Mouse (Mus musculus) erythroblast, adult 5-6 weeks (primary cell): ENCODE measurements around the gene Msln. TPM values are rescaled to one million over a fixed set of nuclear protein-coding genes. Genes with fewer than 3 reads are reported as not detected.
"Not testable (repeated sequence)": the region's sequence is repeated elsewhere in the genome, so short reads cannot be mapped to it uniquely, and the experiment has no call there.

Source experiments
- ATAC-seq: replicated peaks from 2 replicates; pipeline ENCODE4 v1.8.0; 2016; ENCODE audit warnings: moderate number of reproducible peaks, mild to moderate bottlenecking, moderate TSS enrichment, inconsistent platforms; ENCODE audit not compliant: poor library complexity, low FRiP score, severe bottlenecking
- total RNA-seq, 2 experiments: library from RNA; stranded (forward) in 1 of 2; stranded (reverse) in 1 of 2; fragments of 150-400 nt in 1 of 2; fragments of 200-764, 138-1000 nt in 1 of 2; gene quantifications; 2 replicates each; pipeline versions ENCODE4 v1.2.3 to v1.2.4; 2015 to 2017; ENCODE audit warnings: low replicate concordance in 2 of 2

Msln gene
- total RNA-seq, 2 experiments from 2014 or later: not detected

DNA sequence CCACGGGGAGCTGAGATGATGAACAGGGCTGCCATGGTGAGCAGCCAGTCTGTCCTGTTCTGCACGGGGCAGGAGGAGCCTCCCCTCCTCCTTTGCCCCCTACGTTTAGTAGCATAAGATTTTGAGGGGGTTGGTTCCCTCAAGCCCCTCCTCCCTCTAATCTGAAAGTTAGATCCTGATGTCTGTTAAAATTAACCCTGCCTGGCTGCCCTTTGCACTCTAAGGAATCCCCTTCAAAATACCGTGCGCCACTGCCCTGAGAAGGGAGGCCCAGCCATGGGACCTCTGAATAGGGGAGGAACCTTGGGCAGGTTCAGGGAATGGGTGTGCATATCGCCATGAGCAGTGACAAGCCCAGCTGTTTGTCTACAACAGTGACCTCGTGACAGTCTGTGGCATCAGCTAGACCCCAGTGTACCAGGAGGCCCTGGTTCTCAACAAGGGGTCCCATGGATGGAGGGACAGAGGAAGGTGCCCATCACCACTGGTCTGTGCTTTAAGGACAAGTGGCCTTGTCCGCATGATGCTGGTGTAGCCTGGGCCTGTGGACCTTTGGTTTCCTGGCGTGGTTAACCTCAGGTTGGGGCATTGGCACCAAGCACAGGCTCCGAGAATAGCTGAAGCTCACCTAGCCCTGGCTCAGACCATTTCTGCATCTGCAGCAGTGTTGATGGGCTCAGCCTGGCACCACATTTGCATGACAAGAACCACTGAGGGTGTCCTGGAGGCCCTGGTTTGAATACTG lies 21.3 kb upstream of the Msln start:
- no peak for ATAC-seq

DNA sequence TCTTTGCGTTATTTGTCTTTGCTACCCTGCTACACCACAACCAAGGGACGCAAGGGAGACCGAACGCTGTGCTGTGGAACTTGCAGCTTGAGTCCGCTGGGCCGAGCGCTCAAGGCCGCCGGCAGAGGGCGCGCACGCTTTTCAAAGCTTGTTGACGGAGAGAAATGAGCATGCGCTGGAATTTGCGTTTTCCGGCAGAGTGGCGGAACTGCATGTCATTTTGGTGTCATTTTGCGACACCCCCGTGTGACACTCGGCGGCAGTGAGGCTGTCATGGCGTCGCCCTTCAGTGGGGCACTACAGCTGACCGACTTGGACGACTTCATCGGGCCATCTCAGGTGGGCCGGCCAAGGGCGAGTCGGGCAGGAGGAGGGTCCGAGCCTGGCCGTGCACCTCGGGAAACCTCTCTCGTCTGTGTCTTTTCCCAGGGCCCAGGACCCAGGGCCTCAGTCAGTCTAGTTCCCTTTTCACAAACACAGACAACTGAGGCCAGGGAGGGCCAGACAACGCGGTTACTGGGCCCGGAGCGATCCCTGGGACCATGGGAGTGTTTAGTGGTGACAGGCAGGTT lies 19.5 kb upstream of the Msln start, which contains the start of gene Narfl:
Gene Narfl, plus strand, starts transcription at position 228 of the 572 bp plus-strand sequence.
- ATAC-seq: peak; percentile 97

DNA sequence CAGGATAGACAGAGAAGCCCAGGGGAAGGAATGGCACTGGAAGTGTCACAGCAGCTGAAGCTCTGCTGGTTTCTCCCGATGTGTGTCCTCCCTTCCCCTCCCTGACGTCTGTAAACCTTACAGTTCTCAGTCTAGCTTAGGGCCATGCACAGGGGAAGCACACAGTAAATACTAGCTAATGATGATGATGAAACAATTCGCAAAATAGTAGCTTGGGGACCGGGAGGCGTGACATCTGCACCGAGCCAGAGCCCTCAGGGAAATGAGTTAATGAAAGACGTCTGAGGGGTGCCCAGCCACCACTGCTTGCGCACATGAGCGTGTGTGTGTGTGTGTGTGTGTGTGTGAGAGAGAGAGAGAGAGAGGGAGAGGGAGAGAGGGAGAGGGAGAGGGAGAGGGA lies 15.2 kb upstream of the Msln start:
- no peak for ATAC-seq

DNA sequence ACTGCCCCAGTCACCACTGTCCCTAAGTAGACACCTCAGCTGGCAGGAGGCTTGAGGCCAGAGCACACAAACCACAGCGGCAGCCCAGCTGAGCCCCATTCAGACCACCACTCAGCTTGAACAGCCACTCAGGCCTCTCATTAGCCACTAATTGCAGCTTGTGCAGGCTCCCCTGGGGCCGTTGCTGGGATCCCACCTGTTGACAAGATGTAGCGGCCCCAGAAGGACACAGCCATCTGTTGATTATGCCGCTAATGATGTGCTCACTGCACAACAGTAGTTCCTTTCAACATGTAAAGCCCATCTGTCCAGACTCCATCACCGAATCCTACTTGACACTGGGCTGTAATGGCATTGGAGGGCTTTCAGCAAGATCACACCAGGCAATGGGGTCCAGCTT lies 11.7 kb upstream of the Msln start:
- ATAC-seq: no peak

DNA sequence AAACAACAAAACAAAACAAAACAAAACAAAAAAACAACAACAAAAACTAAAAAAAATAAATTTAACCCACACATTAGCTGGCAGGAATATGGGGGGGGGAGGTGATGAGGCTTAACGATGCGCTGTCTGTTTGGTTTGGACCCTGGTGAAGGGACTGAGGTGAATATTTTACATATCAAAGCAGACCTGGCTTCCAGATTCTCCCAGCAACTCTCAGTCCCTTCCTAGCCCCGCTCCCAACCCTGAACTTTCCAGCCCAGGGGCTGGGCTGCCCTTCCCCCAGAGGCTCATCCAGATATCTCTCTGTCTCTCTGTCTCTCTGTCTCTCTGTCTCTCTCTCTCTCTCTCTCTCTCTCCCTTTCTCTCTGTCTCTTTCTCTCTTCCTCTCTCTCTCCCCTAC lies 8.4 kb upstream of the Msln start:
- ATAC-seq: no peak

DNA sequence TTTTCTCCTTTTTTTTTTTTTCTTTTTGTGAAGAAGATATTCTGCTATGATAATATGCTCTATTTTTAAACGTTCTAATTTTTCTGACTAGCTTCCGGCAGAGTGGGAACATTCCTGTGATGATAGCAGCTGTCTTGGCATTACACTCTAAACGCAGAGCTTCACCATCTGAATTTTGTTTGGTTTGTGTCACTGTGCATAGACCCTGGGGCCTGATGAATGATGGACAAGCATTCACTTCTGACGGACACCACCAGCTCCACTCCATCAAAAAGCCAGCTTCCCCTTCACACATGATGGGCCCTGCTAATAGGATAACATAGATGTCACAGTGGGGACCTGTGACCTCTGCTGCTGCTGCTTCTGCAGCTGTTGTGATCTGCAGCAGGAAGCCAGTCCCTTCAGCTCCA lies 7.4 kb upstream of the Msln start:
- ATAC-seq: no peak

DNA sequence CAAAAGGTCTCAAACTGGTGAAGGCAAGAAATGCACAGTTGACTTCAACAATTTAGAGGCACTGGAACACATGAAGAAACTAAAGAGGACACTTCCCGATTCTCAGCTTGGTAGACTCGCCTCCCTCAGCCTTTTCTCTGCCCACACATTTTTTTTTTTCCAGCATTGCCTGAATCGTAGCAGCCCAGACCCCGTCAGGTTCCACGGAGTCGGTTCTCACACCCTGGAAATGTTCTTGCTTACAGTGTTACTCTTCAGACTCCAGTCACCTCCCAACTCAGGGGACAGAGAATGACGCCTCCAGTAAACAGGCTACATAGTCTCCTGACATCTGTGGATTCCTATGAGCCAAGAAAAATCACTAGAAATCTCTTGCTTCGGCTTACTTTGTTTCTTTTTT lies 6.0 kb upstream of the Msln start:
- no peak for ATAC-seq

DNA sequence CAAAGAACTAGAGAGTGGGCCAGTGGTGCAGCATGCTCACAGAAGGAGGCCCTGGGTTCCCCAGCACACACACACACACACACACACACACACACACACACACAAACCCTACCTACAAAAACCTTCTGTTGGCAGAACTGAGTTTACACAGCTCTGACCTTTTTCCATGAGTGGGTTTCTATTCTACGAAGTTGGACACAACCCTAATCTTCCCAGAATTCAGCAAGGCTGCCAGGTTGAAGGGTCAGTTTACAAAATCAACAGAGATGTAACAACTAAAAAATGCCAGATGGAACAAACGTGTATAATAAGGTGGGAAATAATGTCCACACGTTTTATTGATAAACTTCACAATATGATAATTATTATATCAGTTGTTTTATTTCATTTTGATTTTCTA lies 3.5 kb upstream of the Msln start:
- no peak for ATAC-seq

DNA sequence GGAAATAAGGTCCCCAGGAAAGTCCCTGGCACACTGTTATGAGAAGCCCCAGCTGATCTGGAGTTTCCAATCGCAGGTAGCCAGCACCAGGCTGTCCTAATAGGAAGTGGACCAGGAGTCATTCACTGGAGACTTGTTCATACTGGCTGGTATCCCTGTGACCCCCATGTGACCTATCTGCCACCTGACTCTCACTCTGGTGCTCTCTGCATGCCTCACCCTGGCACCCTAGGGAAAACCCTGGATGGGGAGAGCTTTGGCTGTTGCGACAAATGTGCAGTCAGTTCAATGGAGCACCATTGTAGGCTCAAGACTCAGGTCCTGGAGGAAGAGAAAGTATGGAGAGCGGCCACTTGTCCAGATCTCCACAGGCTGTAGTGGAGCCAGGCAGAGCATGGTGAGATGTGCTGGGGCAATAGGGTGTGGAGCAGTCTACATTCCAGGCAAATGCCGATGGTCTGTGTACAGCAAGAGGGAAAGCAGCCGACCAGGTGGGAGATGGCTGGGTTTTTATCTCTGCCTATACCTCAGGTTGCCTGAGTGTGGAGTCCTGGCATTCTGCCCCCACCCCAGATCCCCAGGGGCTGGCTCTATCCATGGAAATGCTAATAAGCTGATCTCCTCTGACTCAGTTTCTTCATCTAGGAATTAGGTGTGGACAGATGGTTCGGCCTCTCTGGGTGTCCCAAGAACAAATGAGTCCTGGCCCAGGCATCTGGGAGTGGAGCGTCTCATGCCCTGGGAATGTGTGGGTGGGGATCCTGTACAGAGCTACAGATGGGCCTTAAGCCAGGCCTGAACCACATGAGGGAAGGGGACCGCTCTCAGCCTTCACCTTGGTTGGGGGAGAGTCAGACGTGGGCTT lies 2.4 kb upstream of the Msln start:
- no peak for ATAC-seq

DNA sequence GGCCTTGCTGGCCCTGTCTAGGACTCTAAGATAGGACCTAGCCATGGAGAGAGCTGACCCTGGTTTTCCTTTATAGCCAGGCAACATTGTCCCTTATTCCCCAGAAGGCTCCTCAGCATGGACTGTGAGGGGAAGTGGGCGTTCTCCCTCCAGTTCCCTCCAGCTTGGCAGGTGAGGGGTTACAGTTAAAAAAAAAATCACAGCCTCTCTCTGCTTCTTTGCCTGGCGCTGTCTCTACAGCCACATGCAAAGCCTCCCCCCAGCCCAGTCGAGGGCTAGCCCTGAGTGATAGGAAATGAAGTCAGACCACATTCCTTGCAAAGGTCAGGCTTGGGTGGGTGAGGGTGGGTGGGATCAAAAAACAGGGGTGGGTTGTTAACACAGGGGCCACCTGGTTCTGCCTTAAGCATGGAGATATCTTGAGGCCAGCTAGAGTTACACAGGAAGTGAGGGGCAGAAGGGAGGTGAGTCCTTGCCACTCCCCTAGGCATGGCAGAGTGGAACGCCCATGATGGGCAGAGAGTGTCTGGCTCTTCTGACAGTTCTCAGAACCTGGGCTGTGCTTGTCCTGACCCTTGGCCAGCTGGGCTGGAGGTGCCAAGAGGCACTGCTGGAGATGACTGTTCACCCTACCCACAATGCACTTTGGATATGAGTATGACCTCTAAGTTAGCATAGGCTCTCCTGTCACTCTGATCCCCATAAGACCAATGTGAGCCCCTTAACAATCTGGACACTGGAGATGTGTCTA lies 1.6 kb upstream of the Msln start:
- no peak for ATAC-seq

DNA sequence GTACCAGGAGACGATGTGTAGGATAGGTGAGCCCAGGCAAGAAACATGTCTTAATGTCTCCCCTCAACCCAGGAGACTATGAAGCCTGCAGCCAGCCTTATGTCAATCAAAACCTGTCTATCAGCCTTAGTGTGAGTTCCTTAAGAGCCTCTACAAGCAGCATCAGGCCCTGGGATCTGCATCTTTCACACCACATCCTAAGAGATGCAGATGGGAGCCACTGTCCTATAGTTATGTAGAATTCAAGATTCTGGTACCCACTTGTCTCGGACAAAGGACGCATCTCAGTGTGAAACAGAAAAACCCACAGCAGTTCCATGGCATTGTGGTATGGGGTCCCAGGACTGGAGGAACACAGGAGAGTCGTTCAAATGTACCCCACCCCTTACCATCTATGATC lies 908 bp upstream of the Msln start:
- no peak for ATAC-seq

DNA sequence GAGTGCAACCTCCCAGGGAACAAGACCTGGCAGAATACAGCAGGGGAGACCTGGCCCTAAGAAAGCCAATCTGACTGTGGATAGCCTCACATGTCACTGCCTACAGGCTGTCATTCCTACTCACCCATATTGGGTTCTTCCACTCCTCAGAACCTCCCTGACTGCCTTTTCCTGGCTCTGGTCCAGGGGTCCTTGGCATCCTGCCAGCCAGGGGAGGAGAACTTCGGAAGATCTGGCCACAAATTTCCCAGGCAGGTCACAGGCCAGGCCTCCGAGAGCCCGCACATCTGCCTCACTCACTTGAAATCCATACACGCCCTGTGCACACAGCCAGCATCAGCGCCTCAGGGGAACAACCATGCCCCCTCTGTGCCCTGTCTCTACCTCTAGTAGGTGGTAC lies 2.7 kb downstream of the Msln start:
- ATAC-seq: no peak

DNA sequence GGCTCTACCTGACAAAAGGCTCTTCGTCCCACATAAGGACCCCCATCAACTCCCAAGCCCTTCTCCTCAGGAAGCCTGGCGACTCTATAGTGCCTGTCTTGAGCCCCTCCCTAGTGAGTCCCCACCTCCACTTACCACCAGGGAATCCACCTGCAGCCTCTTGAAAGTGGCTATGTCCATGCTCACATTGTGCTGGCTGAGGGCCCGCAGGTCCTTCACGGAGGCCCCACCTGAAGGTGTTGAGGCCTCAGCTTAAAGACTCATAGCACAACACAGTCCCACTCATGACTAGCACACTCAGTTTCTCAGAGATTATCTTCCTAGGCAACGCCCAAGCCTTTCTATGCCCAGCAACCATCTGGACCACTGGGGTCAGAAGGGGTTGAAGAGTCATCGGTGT lies 4.9 kb downstream of the Msln start:
- ATAC-seq: no peak

DNA sequence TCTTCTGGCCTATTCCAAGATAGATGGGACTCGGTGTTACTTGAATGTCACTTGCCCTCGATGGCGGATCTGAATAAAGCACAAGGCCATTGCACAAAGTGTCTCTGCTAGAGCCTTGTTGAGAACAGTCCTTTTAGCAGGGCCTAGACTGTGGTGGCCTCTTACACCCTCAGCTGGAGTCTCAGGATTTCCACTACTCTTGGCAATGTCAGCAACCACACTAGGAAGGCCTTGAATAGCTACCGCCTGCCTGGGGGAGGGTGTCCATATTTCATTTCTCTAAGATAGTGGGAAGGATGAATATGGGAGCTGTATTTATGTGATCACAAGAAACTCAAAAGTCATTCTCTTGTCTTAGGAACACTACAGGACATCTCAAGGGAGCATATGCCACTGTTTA lies 5.9 kb downstream of the Msln start:
- ATAC-seq: no peak

DNA sequence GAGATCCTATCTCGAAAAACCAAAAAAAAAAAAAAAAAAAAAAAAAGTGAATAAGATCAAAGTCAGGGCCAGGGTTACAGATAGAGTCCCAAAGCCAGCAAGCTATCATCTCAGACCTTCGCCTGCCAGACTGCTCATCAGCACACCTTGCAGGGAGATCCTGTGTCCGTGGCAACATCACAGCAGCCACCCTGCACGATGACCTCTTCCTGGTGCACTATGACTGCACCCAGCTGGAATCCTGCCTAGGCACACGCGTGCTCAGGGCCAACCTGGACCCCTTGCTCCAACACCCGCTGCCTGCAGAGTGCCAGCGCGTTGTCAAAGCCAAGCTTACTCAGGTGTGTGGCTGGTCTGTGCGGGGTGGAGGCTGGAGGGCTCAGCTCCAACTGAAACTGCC lies 9.9 kb downstream of the Msln start:
- no peak for ATAC-seq

DNA sequence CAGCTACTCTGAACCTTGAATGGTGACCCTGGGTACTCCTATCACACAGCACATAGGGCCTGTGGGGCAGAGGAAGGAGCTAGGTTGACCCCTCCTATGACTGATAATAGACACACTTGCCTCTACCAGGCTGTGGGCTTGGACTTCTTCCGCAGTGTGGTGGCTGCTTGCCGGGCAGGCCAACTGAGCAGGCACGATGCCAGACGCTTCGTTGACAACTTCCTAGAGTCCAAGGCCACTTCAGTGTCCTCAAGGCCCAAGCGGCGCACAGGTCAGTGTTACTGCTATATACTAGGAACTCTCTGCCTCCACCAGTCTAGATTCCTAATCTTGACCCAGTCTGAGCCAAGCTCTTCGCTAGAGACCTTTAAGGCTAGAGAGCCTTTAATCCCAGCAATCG lies 10.3 kb downstream of the Msln start:
- no peak for ATAC-seq

DNA sequence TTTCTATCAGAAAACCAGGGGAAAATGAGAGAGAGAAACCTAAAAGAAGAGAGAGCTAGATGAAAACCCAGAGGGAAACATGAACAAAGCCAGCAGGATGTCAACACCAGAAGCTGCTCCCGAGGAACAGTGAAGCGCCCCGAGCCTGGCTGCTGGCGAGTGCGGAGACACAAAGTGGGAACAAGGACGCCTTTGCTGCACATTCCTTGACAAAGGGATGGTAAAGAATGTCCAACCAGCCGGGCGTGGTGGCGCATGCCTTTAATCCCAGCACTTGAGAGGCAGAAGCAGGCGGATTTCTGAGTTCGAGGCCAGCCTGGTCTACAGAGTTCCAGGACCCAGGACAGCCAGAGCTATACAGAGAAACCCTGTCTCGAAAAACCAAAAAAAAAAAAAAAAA lies 12.7 kb downstream of the Msln start:
- ATAC-seq: not testable (repeated sequence)

DNA sequence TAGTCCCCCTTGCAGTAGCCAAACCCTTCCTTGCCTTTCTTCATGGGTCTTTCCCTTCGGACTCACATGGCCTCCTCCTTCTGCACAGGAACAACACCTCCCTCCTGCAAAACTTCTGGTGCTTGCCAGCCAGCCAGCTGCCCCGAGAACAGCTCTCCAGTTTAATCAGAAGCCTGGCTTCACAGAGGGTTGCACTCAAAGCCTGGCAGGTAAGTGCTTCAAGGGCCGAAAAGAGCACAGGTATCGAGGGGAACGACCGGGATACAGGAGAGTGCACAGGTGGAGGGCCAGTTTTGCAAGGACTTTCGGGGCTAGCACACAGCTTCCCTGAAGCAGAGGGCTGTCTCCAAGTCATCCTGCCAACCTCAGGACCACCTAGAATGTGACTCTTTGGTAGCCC lies 15.3 kb downstream of the Msln start:
- ATAC-seq: no peak

DNA sequence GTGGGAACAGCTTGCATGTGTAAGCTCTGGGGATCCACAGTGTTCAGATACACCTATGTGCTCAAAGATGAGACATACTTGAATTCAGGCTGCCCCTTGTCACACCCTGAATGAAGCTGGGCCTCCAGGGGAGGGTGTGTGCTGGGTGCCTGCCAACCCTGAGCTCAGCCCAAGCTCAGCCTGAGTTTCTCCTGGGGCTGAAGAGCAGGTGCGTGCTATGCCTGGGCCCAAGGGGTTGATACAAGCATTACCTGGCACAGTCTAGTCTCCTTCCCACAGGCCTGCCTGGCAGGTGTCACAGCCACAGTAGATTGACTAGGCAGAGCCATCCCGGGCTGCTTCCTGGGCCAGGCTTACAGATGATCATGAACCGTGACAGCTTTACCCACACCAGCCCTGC lies 18.4 kb downstream of the Msln start, which contains the start of gene Mslnl:
Gene Mslnl, plus strand, starts transcription at position 298 of the 400 bp plus-strand sequence.
- ATAC-seq: no peak

DNA sequence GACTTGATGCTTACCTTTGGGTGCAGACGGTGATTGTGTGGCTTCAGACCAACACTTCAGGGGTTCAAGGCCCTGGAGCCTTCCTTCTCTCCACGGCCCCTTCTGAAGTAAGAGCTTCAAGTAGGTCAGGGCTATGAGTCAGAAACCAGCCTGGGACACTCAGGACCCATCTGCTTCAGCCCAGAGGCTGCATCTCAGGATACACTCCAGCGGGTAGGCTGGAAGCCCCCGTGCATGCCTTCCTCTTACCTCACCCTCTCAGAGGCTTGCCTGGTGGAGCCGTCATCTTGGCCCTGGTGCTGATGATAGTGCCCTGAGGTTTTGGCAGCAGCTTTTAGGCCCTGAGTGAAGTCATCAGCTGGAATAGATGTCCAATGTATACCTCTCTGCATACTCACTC lies 18.9 kb downstream of the Msln start:
- ATAC-seq: no peak
